Mouse (Mus musculus): Measurements from ENCODE around the gene Abcg5.

Abcg5 gene

GRCm38 (mm10) chr17:84611500-84611899 is 71.3 kb downstream of the Abcg5 start:
- DNase-seq (ENCODE audit: low read depth, low spot score) = no peak

GRCm38 (mm10) chr17:84608606-84609005 is 74.2 kb downstream of the Abcg5 start:
- no peak for DNase-seq (ENCODE audit: low read depth, low spot score)

Measured in CD4-positive, CD25-positive, alpha-beta regulatory T cell, adult 2 months (primary cell).